Mouse (Mus musculus) cerebellum, adult 2 months (tissue): ENCODE measurements around the gene Gpr142.

Experiments used
- CTCF ChIP-seq: fragments of 200-500 bp; IDR thresholded peaks from 2 replicates; pipeline ENCODE4 v1.5.1; 2011; ENCODE audit warnings: low read depth, mild to moderate bottlenecking, control low read depth, low read length, moderate library complexity, borderline replicate concordance; ENCODE audit not compliant: insufficient read depth
- POLR2A ChIP-seq: fragments of 200-500 bp; IDR thresholded peaks from 2 replicates; pipeline ENCODE4 v1.6.1; 2011; ENCODE audit warnings: low read length, control low read depth, borderline replicate concordance; ENCODE audit not compliant: insufficient read depth

- TF ChIP-seq POLR2A: no peak
- no peak for TF ChIP-seq CTCF
These were observed 9.0 kb upstream of the Gpr142 start for GRCm38 (mm10) chr11:114789716-114790115.
